Mouse (Mus musculus) olfactory bulb, adult 2 months (tissue): ENCODE data around the gene Pak7. TPM values are rescaled to one million over a fixed set of nuclear protein-coding genes. Genes with fewer than 3 reads are reported as not detected.

Experiments used
- H3K27ac ChIP-seq: fragments of 200-500 bp; 2 replicates; pipeline ENCODE4 v1.5.1; 2012; ENCODE audit warnings: low read depth, low read length; ENCODE audit not compliant: insufficient read depth
- H3K4me1 ChIP-seq: fragments of 200-500 bp; 2 replicates; pipeline ENCODE4 v1.6.1; 2012; ENCODE audit warnings: low read length; ENCODE audit not compliant: control insufficient read depth, insufficient read depth
- H3K4me3 ChIP-seq: fragments of 200-500 bp; 2 replicates; pipeline ENCODE4 v1.5.1; 2012; ENCODE audit warnings: mild to moderate bottlenecking, low read depth, low read length, moderate library complexity; ENCODE audit not compliant: insufficient read depth
- CTCF ChIP-seq: fragments of 200-500 bp; IDR thresholded peaks from 2 replicates; pipeline ENCODE4 v1.5.1; 2012; ENCODE audit warnings: low read depth, mild to moderate bottlenecking, low read length, moderate library complexity; ENCODE audit not compliant: insufficient read depth
- POLR2A ChIP-seq: fragments of 200-500 bp; IDR thresholded peaks from 2 replicates; pipeline ENCODE4 v1.6.1; 2012; ENCODE audit warnings: mild to moderate bottlenecking, low read depth, low read length, moderate library complexity; ENCODE audit not compliant: insufficient read depth
- WGBS: fragments of 180-500 bp; shearing (Covaris S2); methylation state at CpG from one replicate; pipeline ENCODE4 v1.1.7; 2018; 5-methylcytosine and 5-hydroxymethylcytosine counted together
- polyA plus RNA-seq: library from polyadenylated mRNA; stranded (reverse); fragments of >200 nt; gene quantifications from 2 replicates; pipeline ENCODE4 v1.2.4, GENCODE M21; 2012; ENCODE audit warnings: low replicate concordance; ENCODE audit not compliant: missing spikeins, insufficient read depth, insufficient read length

The Pak7 gene
- polyA plus RNA-seq, 1 experiment = not detected

DNA sequence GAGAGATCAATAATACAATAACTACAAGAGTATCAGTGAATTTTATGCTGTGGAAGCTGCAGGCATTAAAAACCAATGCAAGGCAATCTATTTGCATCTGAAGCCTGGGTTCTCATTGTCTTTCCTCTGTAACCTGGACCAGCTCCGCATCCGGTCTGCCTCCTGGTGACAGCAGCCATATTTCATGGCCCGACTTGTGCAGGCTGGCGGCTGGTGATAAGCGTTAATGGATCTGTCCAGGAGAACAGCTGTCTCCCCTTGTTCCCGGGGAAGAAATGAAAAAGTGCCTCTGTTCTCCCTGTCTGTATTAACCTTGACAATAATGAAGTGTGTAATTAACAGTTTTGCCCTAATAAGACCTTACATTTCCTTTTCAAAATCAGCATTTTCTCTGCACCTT, 265.9 kb downstream of the Pak7 start:
- no peak for TF ChIP-seq CTCF
- no peak for TF ChIP-seq POLR2A
- Histone ChIP-seq H3K4me1 (peaks cover 2% of the 10 kb centered on the region; the same call in 1 of the 2 replicates), H3K4me3 (no peak overlapping the region), H3K27ac (no peak overlapping the region)
- 65% methylated on average over 6 of the region's 6 CpGs for WGBS

DNA sequence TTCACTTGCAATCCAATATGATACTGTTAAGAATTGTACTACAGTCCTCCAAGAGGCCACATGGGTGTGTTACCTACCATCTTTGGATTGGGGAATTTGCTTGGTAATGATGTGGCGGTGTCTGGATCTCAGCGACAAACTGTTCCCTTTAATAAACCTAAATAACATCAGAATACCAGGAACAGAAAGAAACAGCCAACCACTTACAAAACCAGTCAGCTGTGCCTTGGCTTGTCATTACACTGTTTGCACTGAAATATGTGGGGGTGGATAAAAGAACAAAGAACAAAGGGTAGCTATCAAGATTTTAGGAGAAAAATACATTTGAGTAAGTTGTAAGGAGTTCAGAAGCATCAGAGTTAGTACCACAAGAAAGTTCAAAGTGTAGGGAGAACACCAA, 269.8 kb downstream of the Pak7 start:
- TF ChIP-seq CTCF (no peak), POLR2A (no peak)
- Histone ChIP-seq H3K4me3 (no peak overlapping the region), H3K4me1 (peaks cover 5% of the 10 kb centered on the region; the same call in 1 of the 2 replicates), H3K27ac (peak overlapping the region; percentile 51; the same call in 1 of the 2 replicates)
- WGBS = 62% methylated on average over 2 of the region's 2 CpGs

GRCm38 (mm10) chr2:136113374-136113773, 274.4 kb downstream of the Pak7 start:
- TF ChIP-seq CTCF = no peak
- TF ChIP-seq POLR2A = no peak
- Histone ChIP-seq H3K4me1 (peaks cover 7% of the 10 kb centered on the region), H3K27ac (peak overlapping the region; percentile 71), H3K4me3 (no peak overlapping the region)
- WGBS = 39% methylated on average over 6 of the region's 6 CpGs

DNA sequence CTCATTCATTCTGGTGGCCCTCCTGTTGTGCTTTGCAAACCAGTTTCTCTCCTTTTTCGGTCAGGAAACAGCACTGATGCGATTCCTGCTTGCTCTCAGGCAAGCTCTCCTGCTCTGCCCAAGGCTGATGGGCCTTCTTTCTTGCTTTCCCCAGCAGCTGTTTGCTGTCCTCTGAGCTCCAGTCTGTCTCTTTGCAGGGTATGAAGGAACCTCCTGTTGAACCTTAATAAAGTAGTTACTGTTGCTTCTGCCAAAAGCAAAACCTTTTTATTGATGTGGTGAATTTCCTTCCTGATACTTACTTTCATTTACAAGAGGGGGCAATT, 278.8 kb downstream of the Pak7 start:
- TF ChIP-seq CTCF (no peak), POLR2A (no peak)
- Histone ChIP-seq H3K4me1 (peaks cover 11% of the 10 kb centered on the region), H3K4me3 (no peak overlapping the region), H3K27ac (peak overlapping the region; percentile 88)
- WGBS = 14% methylated on average over 2 of the region's 2 CpGs

GRCm38 (mm10) chr2:136108124-136109037, 279.4 kb downstream of the Pak7 start:
- TF ChIP-seq CTCF (no peak), POLR2A (no peak)
- no peak overlapping the region for H3K4me3 ChIP-seq
- H3K27ac ChIP-seq = peak overlapping the region; percentile 88
- H3K4me1 ChIP-seq = peaks cover 9% of the 10 kb centered on the region
- WGBS = 12% methylated on average over 6 of the region's 6 CpGs

DNA sequence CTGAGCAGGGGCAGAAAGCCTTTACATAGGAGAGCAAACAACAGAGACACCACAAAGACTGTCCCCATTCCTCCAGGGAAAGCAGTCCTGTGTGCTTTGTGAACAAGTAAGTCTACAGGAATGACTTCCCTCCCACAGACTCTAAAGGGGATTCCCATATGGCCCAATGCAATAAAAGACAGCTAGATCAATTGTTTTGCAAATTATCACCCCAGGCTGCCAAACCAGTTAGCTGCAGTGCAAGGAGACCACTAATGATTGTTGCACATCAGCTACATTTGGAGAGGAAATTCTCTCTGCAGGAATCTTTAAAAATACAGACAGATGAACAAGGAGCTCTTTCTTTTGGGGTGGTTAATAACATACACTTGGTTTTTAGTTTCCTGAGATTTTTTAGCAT, 280.2 kb downstream of the Pak7 start:
- peak overlapping the region; percentile 30 for H3K27ac ChIP-seq
- H3K4me1 ChIP-seq = peaks cover 8% of the 10 kb centered on the region
- no peak overlapping the region for H3K4me3 ChIP-seq
- TF ChIP-seq POLR2A (no peak), CTCF (no peak)

GRCm38 (mm10) chr2:136097143-136097542, 290.6 kb downstream of the Pak7 start:
- Histone ChIP-seq H3K4me1 (no peaks in the 10 kb centered on the region), H3K4me3 (no peak overlapping the region), H3K27ac (no peak overlapping the region; the same call in 1 of the 2 replicates)
- no peak for TF ChIP-seq CTCF
- no peak for TF ChIP-seq POLR2A
- WGBS = 89% methylated on average over 3 of the region's 3 CpGs

DNA sequence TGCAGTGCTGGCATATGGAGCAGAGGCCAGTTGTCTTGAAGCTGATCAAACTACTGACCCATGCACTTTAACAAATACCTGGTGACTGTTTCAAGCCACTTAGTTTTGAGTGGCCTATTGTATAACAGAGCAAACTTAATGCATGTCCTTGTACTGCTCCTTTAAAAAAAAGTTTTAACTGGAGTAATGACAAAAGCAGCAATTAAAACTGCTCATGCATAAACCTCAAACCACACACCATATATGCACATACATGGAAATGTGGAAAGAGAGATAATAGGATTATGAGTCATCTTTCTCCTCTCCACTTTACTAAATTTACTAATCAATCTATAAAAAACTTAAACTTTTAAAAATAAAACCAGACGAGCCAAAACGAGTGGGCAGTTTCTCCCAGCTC, 291.8 kb downstream of the Pak7 start:
- 45% methylated on average over 2 of the region's 2 CpGs for whole genome bisulfite sequencing
- Histone ChIP-seq H3K4me3 (no peak overlapping the region), H3K27ac (no peak overlapping the region), H3K4me1 (no peaks in the 10 kb centered on the region)
- TF ChIP-seq CTCF (no peak), POLR2A (no peak)

DNA sequence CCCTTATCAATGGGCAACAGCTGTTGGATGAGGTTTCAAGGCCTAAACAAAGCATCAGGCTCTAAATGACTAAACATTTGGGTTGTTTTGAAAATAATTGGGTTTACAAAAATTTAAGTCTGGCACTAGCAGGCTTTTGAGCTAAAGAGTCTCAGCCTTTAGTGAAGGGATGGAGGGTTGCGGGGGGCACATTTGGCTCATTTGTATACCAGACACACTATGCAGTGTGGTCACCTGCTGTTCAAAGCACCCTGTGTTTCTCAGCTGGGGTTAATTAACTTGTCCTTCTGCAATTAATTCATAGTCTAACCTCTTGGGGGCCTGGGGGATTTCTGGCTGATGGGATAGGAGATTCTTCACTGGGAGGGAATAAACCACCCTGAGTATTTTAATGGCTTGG, 323.4 kb downstream of the Pak7 start:
- whole genome bisulfite sequencing = 97% methylated on average over 1 of the region's 1 CpGs
- H3K27ac ChIP-seq = no peak overlapping the region; the same call in 1 of the 2 replicates
- TF ChIP-seq CTCF (no peak), POLR2A (no peak)
- no peak overlapping the region for H3K4me3 ChIP-seq
- H3K4me1 ChIP-seq = peaks cover 2% of the 10 kb centered on the region; the same call in 1 of the 2 replicates
